Mouse (Mus musculus) leukemia stem cell, adult 10-12 weeks (primary cell): Measurements from ENCODE around the gene B4galnt1. TPM values are rescaled to one million over a fixed set of nuclear protein-coding genes. Genes with fewer than 3 reads are reported as not detected.

ENCODE experiments used
- polyA plus RNA-seq: library from polyadenylated mRNA; stranded (reverse); fragments of >175 nt; gene quantifications from 2 replicates; pipeline ENCODE4 v1.2.3, GENCODE M21; 2012; ENCODE audit warnings: low replicate concordance

B4galnt1 gene
- polyA plus RNA-seq: 119 and 242 TPM in 2 replicates

GRCm38 (mm10) chr10:127164631-127165353 is at the start of gene B4galnt1:
TSS of gene B4galnt1 (plus strand) at chr10:127165225.

GRCm38 (mm10) chr10:127121066-127121477 is 44.0 kb upstream of the B4galnt1 start, which contains the start of gene Os9:
TSS of gene Os9 (minus strand) at chr10:127121131.

DNA sequence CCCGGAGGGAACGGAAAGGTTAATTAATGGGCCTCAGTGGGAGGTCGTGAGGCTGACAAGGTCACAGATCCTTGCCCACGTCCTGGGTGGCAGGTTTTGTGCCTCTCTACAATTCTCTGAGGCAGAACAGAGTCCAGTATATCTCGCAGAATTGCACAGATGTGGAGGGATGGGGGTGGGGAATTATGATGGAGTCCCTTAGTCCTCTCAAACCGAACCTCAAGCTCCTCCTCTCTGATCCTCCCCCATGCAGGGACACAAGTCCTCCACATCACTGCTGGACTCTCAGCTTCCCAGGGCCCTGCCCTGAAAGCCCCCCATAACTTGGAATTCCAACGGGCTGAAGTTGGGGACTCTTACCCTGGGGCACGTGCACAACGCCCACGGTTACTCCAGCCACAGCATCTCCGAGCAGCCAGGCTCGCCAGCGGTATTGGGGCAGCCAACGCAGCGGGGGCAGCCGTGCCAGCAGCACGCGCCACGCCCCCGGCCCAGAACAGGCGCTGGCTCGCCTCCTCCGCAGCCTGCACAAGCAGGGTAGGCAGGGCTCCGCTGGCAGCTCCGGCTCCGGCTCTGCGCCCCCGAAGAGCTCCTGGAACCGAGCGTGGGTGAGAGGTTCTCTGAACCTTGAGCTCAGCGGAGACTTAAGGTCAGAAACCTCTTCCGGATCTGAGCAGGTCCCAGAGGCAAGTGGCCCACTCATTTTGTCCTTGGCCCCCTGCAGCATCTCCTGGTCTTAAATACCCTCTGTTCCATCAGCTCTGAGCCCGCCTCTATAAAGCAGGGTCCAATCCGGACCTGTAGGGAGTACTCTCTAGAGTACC is 15.1 kb downstream of the B4galnt1 start, which contains the start of gene Slc26a10:
TSS of gene Slc26a10 (minus strand) at position 775 of the 824 bp plus-strand sequence.

GRCm38 (mm10) chr10:127189651-127190381 is 24.8 kb downstream of the B4galnt1 start, which contains the start of gene Arhgef25:
TSS of gene Arhgef25 (minus strand) at chr10:127190083.

DNA sequence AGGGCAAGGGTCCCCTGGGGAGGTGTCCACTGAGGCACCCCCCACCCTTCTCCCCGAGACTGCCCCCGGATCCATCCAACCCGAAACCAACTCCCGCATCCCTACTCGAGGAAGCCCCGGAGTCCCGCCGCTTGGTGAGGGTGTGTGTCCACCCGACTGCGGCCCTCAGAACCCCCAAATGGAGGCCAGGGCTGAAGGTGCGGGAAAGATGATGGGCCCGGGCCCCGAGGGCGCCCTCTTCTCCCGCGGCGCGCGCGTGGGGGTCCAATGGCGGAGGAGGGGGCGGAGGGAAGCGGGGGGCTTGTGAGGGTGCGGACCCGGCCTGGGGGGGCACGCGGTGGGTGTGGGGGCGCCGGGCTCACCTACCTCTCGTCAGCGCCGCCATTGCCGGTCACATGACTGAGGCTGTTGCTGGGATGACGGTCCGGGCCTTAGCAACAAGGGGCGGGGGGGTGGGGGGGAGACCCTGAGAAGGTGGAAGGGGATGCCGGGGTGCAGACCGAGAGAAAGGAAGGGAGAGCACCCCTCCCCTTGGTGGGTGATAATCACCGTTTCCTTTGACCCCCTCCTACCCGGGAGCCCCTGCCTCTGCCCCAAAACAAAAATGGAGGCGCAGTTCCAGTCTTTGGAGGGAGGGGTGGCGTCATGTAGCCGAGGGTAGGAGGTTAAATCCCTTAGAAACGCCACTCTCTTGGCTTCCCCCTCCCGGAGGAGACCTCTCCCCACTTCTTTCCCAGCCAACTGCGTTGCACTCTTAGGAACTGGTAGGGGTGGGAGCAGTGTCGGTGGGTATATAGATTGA is 30.5 kb downstream of the B4galnt1 start, which contains the start of gene Dtx3:
TSS of gene Dtx3 (minus strand) at position 401 of the 802 bp plus-strand sequence.

GRCm38 (mm10) chr10:127211414-127211854 is 46.4 kb downstream of the B4galnt1 start, which contains the start of gene Pip4k2c:
TSS of gene Pip4k2c (minus strand) at chr10:127211585.

Other genes with a start within 250 kb of the B4galnt1 start
- gene Ctdsp2, start 186.5 kb upstream of the B4galnt1 start, polyA plus RNA-seq: 54.0 and 101 TPM in 2 replicates
- 0.24 and 0.36 TPM in 2 replicates for gene Avil, start 164.5 kb upstream of the B4galnt1 start, polyA plus RNA-seq
- gene Tsfm, start 134.4 kb upstream of the B4galnt1 start, polyA plus RNA-seq: 75.8 and 81.5 TPM in 2 replicates
- gene Mettl1, start 123.8 kb upstream of the B4galnt1 start, polyA plus RNA-seq: 10.1 and 35.2 TPM in 2 replicates
- gene Eef1akmt3, start 123.7 kb upstream of the B4galnt1 start, polyA plus RNA-seq: 0.23 and 0.30 TPM in 2 replicates
- not detected in 2 replicates for gene Cyp27b1, start 117.0 kb upstream of the B4galnt1 start, polyA plus RNA-seq
- 1.2 and 3.2 TPM in 2 replicates for gene March9, start 105.0 kb upstream of the B4galnt1 start, polyA plus RNA-seq
- gene Cdk4, start 101.7 kb upstream of the B4galnt1 start, polyA plus RNA-seq: 1,058 and 1,859 TPM in 2 replicates
- gene Tspan31, start 95.0 kb upstream of the B4galnt1 start, polyA plus RNA-seq: 19.4 and 24.4 TPM in 2 replicates
- gene Agap2, start 89.9 kb upstream of the B4galnt1 start, polyA plus RNA-seq: 26.3 and 51.9 TPM in 2 replicates
- 127 and 168 TPM in 2 replicates for gene Os9, start 44.1 kb upstream of the B4galnt1 start, polyA plus RNA-seq
- 0.11 and 0.35 TPM in 2 replicates for gene Slc26a10, start 15.4 kb downstream of the B4galnt1 start, polyA plus RNA-seq
- 26.0 and 48.2 TPM in 2 replicates for gene Arhgef25, start 24.9 kb downstream of the B4galnt1 start, polyA plus RNA-seq
- 180 and 400 TPM in 2 replicates for gene Dtx3, start 30.5 kb downstream of the B4galnt1 start, polyA plus RNA-seq
- 42.0 and 97.1 TPM in 2 replicates for gene Pip4k2c, start 46.4 kb downstream of the B4galnt1 start, polyA plus RNA-seq
- 0.28 and 0.67 TPM in 2 replicates for gene Kif5a, start 98.1 kb downstream of the B4galnt1 start, polyA plus RNA-seq
- gene Dctn2, start 101.1 kb downstream of the B4galnt1 start, polyA plus RNA-seq: 141 and 189 TPM in 2 replicates
- gene Mbd6, start 123.8 kb downstream of the B4galnt1 start, polyA plus RNA-seq: 482 and 702 TPM in 2 replicates
- gene Mars, start 146.6 kb downstream of the B4galnt1 start, polyA plus RNA-seq: 21.6 and 105 TPM in 2 replicates
- gene Arhgap9, start 156.7 kb downstream of the B4galnt1 start, polyA plus RNA-seq: 11.2 and 19.8 TPM in 2 replicates
- gene Gli1, start 176.7 kb downstream of the B4galnt1 start, polyA plus RNA-seq: not detected in 2 replicates
- not detected in 2 replicates for gene Inhbe, start 189.2 kb downstream of the B4galnt1 start, polyA plus RNA-seq
- not detected in 2 replicates for gene Inhbc, start 205.2 kb downstream of the B4galnt1 start, polyA plus RNA-seq
- 89.6 and 133 TPM in 2 replicates for gene R3hdm2, start 215.1 kb downstream of the B4galnt1 start, polyA plus RNA-seq